Mouse (Mus musculus) hindbrain, postnatal 0 days (tissue): ENCODE results near the gene Ino80e. TPM values are rescaled to one million over a fixed set of nuclear protein-coding genes. Genes with fewer than 3 reads are reported as not detected.

Experiments used
- ATAC-seq: fragments of 200-750 bp; cut with Nextera tagmentation; 2 replicates; pipeline ENCODE4 v1.8.0; 2017; ENCODE audit warnings: mild to moderate bottlenecking, moderate TSS enrichment, moderate library complexity
- DNase-seq: peaks from one replicate; pipeline ENCODE4 v3.0.0-alpha.2; 2015; ENCODE audit warnings: low spot score
- H3K27ac ChIP-seq: fragments of 300-500 bp; sonication (generic); 2 replicates; pipeline ENCODE4 v1.5.1; 2014; ENCODE audit warnings: mild to moderate bottlenecking
- H3K27me3 ChIP-seq: fragments of 300-500 bp; sonication (generic); 2 replicates; pipeline ENCODE4 v1.6.1; 2014; ENCODE audit warnings: low read length, mixed read lengths; ENCODE audit not compliant: insufficient read depth
- H3K36me3 ChIP-seq: fragments of 300-500 bp; sonication (generic); 2 replicates; pipeline ENCODE4 v1.6.1; 2014; ENCODE audit warnings: low read length, mixed read lengths; ENCODE audit not compliant: insufficient read depth
- H3K4me1 ChIP-seq: fragments of 300-500 bp; sonication (generic); 2 replicates; pipeline ENCODE4 v1.6.1; 2014; ENCODE audit warnings: antibody characterized with exemption, low read length, mixed read lengths; ENCODE audit not compliant: insufficient read depth
- H3K4me2 ChIP-seq: fragments of 300-500 bp; sonication (generic); 2 replicates; pipeline ENCODE4 v1.6.1; 2014; ENCODE audit warnings: low read depth, mild to moderate bottlenecking, low read length, moderate library complexity, mixed read lengths
- H3K4me3 ChIP-seq: fragments of 300-500 bp; sonication (generic); 2 replicates; pipeline ENCODE4 v1.5.1; 2014; ENCODE audit warnings: low read length
- H3K9ac ChIP-seq: fragments of 300-500 bp; sonication (generic); replicated peaks from 2 replicates; pipeline ENCODE4 v1.6.1; 2014; ENCODE audit warnings: mild to moderate bottlenecking, low read length, moderate library complexity, mixed read lengths
- H3K9me3 ChIP-seq: fragments of 300-500 bp; sonication (generic); 2 replicates; pipeline ENCODE4 v1.6.1; 2016; ENCODE audit warnings: low read length, mixed read lengths
- CTCF ChIP-seq: IDR thresholded peaks from 2 replicates; pipeline ENCODE4 v1.5.1; 2016; ENCODE audit warnings: antibody characterized with exemption, control low read depth, low read depth
- WGBS: fragments of 180-500 bp; shearing (Covaris S2); extraction: QIAGEN DNeasy Blood & Tissue Kit; methylation state at CpG from one replicate; pipeline ENCODE4 v1.1.7; 2014; 5-methylcytosine and 5-hydroxymethylcytosine counted together
- polyA plus RNA-seq: library from polyadenylated mRNA; unstranded; fragments of >200 nt; fragmentation: Nextera tagmentation; extraction: Ambion mirVana; gene quantifications from 2 replicates; pipeline ENCODE4 v1.2.1, GENCODE M21; 2015
- total RNA-seq: library from RNA; depleted of rRNA; stranded (reverse); fragments of >200 nt; gene quantifications from 2 replicates; pipeline ENCODE4 v1.2.3, GENCODE M21; 2014

The Ino80e gene
- total and polyA plus RNA-seq, 2 experiments from 2014 or later = 66.9 to 85.5 TPM

DNA sequence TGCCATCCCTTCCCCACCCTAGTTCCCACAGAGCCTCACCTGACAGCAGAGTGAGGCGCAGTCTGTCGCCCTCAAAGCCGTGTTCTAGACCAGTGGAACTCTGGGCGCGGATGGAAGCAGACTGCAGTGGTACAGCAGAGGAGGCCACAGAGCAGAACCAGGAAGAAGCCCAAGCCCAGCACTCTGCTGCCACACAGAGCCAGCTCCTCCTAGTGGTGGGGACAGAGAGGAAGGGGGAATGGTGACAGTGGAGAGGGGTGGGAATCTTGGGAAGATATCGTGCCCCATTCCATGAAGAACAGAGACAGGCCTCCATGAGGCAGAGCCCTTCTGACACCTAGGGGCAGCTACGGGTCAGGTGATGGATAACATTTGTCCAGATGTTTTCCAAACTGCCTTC is 26.7 kb upstream of the Ino80e start:
- Histone ChIP-seq H3K4me1 (no peaks in the 10 kb centered on the region), H3K4me3 (no peak overlapping the region), H3K4me2 (no peak overlapping the region), H3K9me3 (no peaks in the 10 kb centered on the region), H3K36me3 (peaks cover 6% of the 10 kb centered on the region; the same call in 1 of the 2 replicates), H3K27me3 (no peaks in the 10 kb centered on the region), H3K27ac (no peak overlapping the region), H3K9ac (no peak overlapping the region)
- DNase-seq (no peak), ATAC-seq (no peak)
- peak; percentile 51 for TF ChIP-seq CTCF
- 54% methylated on average over 7 of the region's 7 CpGs for WGBS

DNA sequence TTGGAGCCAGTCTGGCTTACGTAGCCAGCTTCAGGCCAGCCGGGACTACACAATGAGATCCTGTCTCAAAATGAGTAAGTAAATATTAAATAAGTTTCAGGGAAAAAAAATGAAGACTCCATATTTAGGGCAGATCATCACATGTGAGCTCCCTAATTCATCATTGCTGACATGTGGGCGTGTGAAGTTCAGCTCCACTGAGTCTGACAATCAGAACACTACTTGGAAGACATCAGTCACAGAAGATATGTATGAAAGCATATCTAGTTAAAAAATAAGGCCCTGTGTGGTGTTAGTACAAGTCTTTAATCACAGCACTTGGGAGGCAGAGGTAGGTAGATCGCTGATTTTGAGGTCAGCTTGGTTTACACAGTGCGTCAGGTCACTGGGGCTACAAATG is 25.1 kb upstream of the Ino80e start:
- no peaks in the 10 kb centered on the region for H3K27me3 ChIP-seq
- H3K27ac ChIP-seq = no peak overlapping the region
- DNase-seq (no peak), ATAC-seq (no peak)
- H3K4me1 ChIP-seq = peaks cover 7% of the 10 kb centered on the region; the same call in 1 of the 2 replicates
- no peak overlapping the region for H3K4me3 ChIP-seq
- H3K9me3 ChIP-seq = no peaks in the 10 kb centered on the region
- H3K9ac ChIP-seq = no peak overlapping the region
- WGBS = 91% methylated on average over 5 of the region's 5 CpGs
- TF ChIP-seq CTCF = no peak
- H3K4me2 ChIP-seq = no peak overlapping the region
- peaks cover 6% of the 10 kb centered on the region; the same call in 1 of the 2 replicates for H3K36me3 ChIP-seq

GRCm38 (mm10) chr7:126884286-126885164 is 22.3 kb upstream of the Ino80e start, which contains the start of gene Taok2:
Gene Taok2 (minus strand): TSS chr7:126884703.
- peaks cover 21% of the 10 kb centered on the region for H3K4me1 ChIP-seq
- peak within 1 kb of the TSS; percentile 84 for H3K4me2 ChIP-seq
- peak within 1 kb of the TSS; percentile 92 for H3K9ac ChIP-seq
- DNase-seq (peak; percentile 98), ATAC-seq (peak; percentile 98)
- peaks cover 7% of the 10 kb centered on the region; the same call in 1 of the 2 replicates for H3K36me3 ChIP-seq
- no peaks in the 10 kb centered on the region for H3K9me3 ChIP-seq
- peak within 1 kb of the TSS; percentile 74 for H3K4me3 ChIP-seq
- no peaks in the 10 kb centered on the region for H3K27me3 ChIP-seq
- peak within 1 kb of the TSS; percentile 98 for H3K27ac ChIP-seq
- under 1% methylated on average over 56 of the region's 56 CpGs for WGBS
- no peak; the same call in 1 of the 2 replicates for TF ChIP-seq CTCF

DNA sequence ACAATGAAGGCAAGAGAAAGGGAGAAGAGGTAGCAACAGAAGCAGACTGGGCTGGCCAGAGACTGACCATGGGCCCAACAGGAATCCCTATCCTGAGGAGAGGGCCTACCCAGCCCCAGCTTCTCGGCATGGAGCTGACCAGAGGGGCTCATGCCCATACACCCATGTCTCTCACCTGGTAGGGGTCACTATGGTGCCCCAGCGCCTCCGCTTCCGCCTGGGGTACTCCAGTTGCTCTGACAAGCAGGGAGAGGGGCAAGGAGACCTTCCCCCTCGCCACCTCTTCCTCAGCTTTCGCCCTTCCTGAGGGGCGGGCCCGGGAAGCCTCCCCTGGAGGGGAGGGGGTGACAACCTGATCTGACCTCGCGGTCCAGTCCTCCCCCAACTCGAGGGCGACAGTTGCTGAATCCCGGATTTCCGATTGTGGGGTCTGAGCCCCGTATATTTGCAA is 21.6 kb upstream of the Ino80e start:
- WGBS = under 1% methylated on average over 15 of the region's 15 CpGs
- Histone ChIP-seq H3K4me1 (peaks cover 21% of the 10 kb centered on the region), H3K27me3 (no peaks in the 10 kb centered on the region), H3K36me3 (peaks cover 11% of the 10 kb centered on the region; the same call in 1 of the 2 replicates), H3K27ac (peak overlapping the region; percentile 98), H3K9ac (peak overlapping the region; percentile 92), H3K4me2 (peak overlapping the region; percentile 84), H3K9me3 (no peaks in the 10 kb centered on the region), H3K4me3 (peak overlapping the region; percentile 74)
- no peak for TF ChIP-seq CTCF
- ATAC-seq (no peak), DNase-seq (no peak)

GRCm38 (mm10) chr7:126881040-126881439 is 18.9 kb upstream of the Ino80e start:
- H3K4me2 ChIP-seq = peak overlapping the region; percentile 84
- peaks cover 21% of the 10 kb centered on the region for H3K4me1 ChIP-seq
- no peak overlapping the region for H3K4me3 ChIP-seq
- DNase-seq = no peak
- no peaks in the 10 kb centered on the region for H3K9me3 ChIP-seq
- H3K36me3 ChIP-seq = peaks cover 34% of the 10 kb centered on the region
- H3K9ac ChIP-seq = 0 out of 2 replicates have a peak overlapping the region, but pooled peaks have one; percentile 0
- no peaks in the 10 kb centered on the region for H3K27me3 ChIP-seq
- WGBS = 73% methylated on average over 6 of the region's 6 CpGs
- ATAC-seq = no peak
- H3K27ac ChIP-seq = peak overlapping the region; percentile 16; the same call in 1 of the 2 replicates
- no peak for TF ChIP-seq CTCF

GRCm38 (mm10) chr7:126877239-126877638 is 15.1 kb upstream of the Ino80e start:
- no peak for TF ChIP-seq CTCF
- no peak overlapping the region for H3K9ac ChIP-seq

DNA sequence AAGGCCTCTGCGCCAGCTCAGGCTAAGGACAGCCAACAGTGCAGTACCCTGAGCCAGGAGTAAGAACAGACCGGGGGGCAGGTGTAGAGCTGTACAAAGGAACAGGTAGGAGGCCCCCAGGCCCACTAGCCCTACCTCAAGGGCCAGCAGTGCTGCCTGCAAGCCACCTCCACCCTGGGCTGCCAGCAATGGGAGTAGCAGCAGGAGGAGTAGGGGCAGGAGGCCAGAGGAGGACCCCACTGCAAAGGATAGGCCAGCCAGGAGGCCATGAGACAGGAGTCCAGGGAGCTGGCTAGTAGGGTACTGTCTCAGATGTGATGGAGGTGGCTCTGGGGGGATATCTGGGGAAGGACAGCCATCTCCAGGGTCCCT is 8.3 kb upstream of the Ino80e start:
- Histone ChIP-seq H3K4me3 (no peak overlapping the region), H3K27me3 (no peaks in the 10 kb centered on the region), H3K9me3 (no peaks in the 10 kb centered on the region), H3K4me1 (no peaks in the 10 kb centered on the region), H3K4me2 (no peak overlapping the region), H3K27ac (no peak overlapping the region), H3K9ac (no peak overlapping the region), H3K36me3 (peaks cover 94% of the 10 kb centered on the region)
- no peak for TF ChIP-seq CTCF
- ATAC-seq (no peak), DNase-seq (no peak)
- WGBS = 98% methylated on average over 2 of the region's 2 CpGs

More at GRCm38 (mm10) chr7:126877239-126877638, 15.1 kb upstream of the Ino80e start:
- H3K27ac ChIP-seq = no peak overlapping the region
- no peak overlapping the region for H3K4me3 ChIP-seq
- H3K4me2 ChIP-seq = no peak overlapping the region
- no peaks in the 10 kb centered on the region for H3K27me3 ChIP-seq
- WGBS = 97% methylated on average over 1 of the region's 1 CpGs
- no peak for ATAC-seq
- no peaks in the 10 kb centered on the region for H3K9me3 ChIP-seq
- peaks cover 14% of the 10 kb centered on the region; the same call in 1 of the 2 replicates for H3K4me1 ChIP-seq
- H3K36me3 ChIP-seq = peaks cover 72% of the 10 kb centered on the region
- no peak for DNase-seq
